Mouse (Mus musculus) lung, embryonic 14.5 days (tissue): Measurements from ENCODE around the gene AI854703. TPM values are rescaled to one million over a fixed set of nuclear protein-coding genes. Genes with fewer than 3 reads are reported as not detected.

Source experiments
- ATAC-seq: fragments of 200-750 bp; cut with Nextera tagmentation; 2 replicates; pipeline ENCODE4 v1.8.0; 2017; ENCODE audit warnings: mild to moderate bottlenecking, moderate TSS enrichment, moderate library complexity; ENCODE audit not compliant: insufficient read depth
- DNase-seq: peaks from one replicate; pipeline ENCODE4 v3.0.0-alpha.2; 2015
- H3K27ac ChIP-seq: fragments of 300-500 bp; sonication (generic); 2 replicates; pipeline ENCODE4 v1.5.1; 2014; ENCODE audit warnings: low read depth, mild to moderate bottlenecking, moderate library complexity
- H3K27me3 ChIP-seq: fragments of 300-500 bp; sonication (generic); 2 replicates; pipeline ENCODE4 v1.6.1; 2014; ENCODE audit warnings: low read length, control low read depth; ENCODE audit not compliant: insufficient read depth
- H3K36me3 ChIP-seq: fragments of 300-500 bp; sonication (generic); 2 replicates; pipeline ENCODE4 v1.6.1; 2014; ENCODE audit warnings: control low read depth; ENCODE audit not compliant: insufficient read depth
- H3K4me1 ChIP-seq: fragments of 300-500 bp; sonication (generic); 2 replicates; pipeline ENCODE4 v1.6.1; 2014; ENCODE audit warnings: antibody characterized with exemption, control low read depth; ENCODE audit not compliant: insufficient read depth
- H3K4me2 ChIP-seq: fragments of 300-500 bp; sonication (generic); 2 replicates; pipeline ENCODE4 v1.6.1; 2014; ENCODE audit warnings: mild to moderate bottlenecking
- H3K4me3 ChIP-seq: fragments of 300-500 bp; sonication (generic); 2 replicates; pipeline ENCODE4 v1.5.1; 2014; ENCODE audit warnings: low read depth, low read length
- H3K9ac ChIP-seq: fragments of 300-500 bp; sonication (generic); 2 replicates; pipeline ENCODE4 v1.6.1; 2014
- H3K9me3 ChIP-seq: fragments of 300-500 bp; sonication (generic); 2 replicates; pipeline ENCODE4 v1.6.1; 2016; ENCODE audit warnings: low read depth, low read length, control low read depth
- CTCF ChIP-seq: IDR thresholded peaks from 2 replicates; pipeline ENCODE4 v1.5.1; 2016; ENCODE audit warnings: antibody characterized with exemption, low read depth
- WGBS: fragments of 180-500 bp; shearing (Covaris S2); extraction: QIAGEN DNeasy Blood & Tissue Kit; methylation state at CpG from one replicate; pipeline ENCODE4 v1.1.7; 2014; 5-methylcytosine and 5-hydroxymethylcytosine counted together
- polyA plus RNA-seq: library from polyadenylated mRNA; unstranded; fragments of >200 nt; fragmentation: Nextera tagmentation; extraction: Ambion mirVana; gene quantifications from 2 replicates; pipeline ENCODE4 v1.2.1, GENCODE M21; 2014

The AI854703 gene
- polyA plus RNA-seq, 1 experiment from 2014 or later, result 0.34 TPM

- H3K4me1 ChIP-seq, result 0 out of 2 replicates have a peak, but pooled peaks cover 3% of the 10 kb centered on the region
- H3K36me3 ChIP-seq, result no peaks in the 10 kb centered on the region
- WGBS, result 5% methylated on average over 51 of the region's 54 CpGs
- peak overlapping the region; percentile 14; the same call in 1 of the 2 replicates for H3K9ac ChIP-seq
- peak overlapping the region; percentile 71 for H3K4me2 ChIP-seq
- H3K27ac ChIP-seq, result no peak overlapping the region
- no peak for TF ChIP-seq CTCF
- no peaks in the 10 kb centered on the region for H3K9me3 ChIP-seq
- H3K27me3 ChIP-seq, result peaks cover 37% of the 10 kb centered on the region
- peak overlapping the region; percentile 38 for H3K4me3 ChIP-seq
- 0 out of 2 replicates have a peak, but pooled peaks have one; percentile 37 for ATAC-seq
- peak; percentile 40 for DNase-seq
Observed at GRCm38 (mm10) chr6:48628808-48629660, 2.5 kb downstream of the AI854703 start.

GRCm38 (mm10) chr6:48629661-48630034 lies 3.1 kb downstream of the AI854703 start:
- no peak for TF ChIP-seq CTCF
- H3K4me3 ChIP-seq, result peak overlapping the region; percentile 38
- no peak overlapping the region for H3K27ac ChIP-seq
- no peaks in the 10 kb centered on the region for H3K36me3 ChIP-seq
- no peaks in the 10 kb centered on the region for H3K9me3 ChIP-seq
- DNase-seq, result no peak
- H3K4me2 ChIP-seq, result peak overlapping the region; percentile 71
- 0 out of 2 replicates have a peak, but pooled peaks cover 3% of the 10 kb centered on the region for H3K4me1 ChIP-seq
- H3K27me3 ChIP-seq, result peaks cover 37% of the 10 kb centered on the region
- 9% methylated on average over 13 of the region's 13 CpGs for WGBS
- peak overlapping the region; percentile 14; the same call in 1 of the 2 replicates for H3K9ac ChIP-seq
- no peak for ATAC-seq

GRCm38 (mm10) chr6:48630831-48631230 lies 4.3 kb downstream of the AI854703 start:
- H3K27me3 ChIP-seq, result peaks cover 37% of the 10 kb centered on the region
- no peak for DNase-seq
- no peaks in the 10 kb centered on the region for H3K36me3 ChIP-seq
- H3K9ac ChIP-seq, result no peak overlapping the region
- ATAC-seq, result no peak
- 0 out of 2 replicates have a peak, but pooled peaks cover 3% of the 10 kb centered on the region for H3K4me1 ChIP-seq
- no peak overlapping the region for H3K4me2 ChIP-seq
- TF ChIP-seq CTCF, result no peak
- H3K9me3 ChIP-seq, result no peaks in the 10 kb centered on the region
- 84% methylated on average over 8 of the region's 8 CpGs for WGBS
- H3K4me3 ChIP-seq, result no peak overlapping the region
- no peak overlapping the region for H3K27ac ChIP-seq

GRCm38 (mm10) chr6:48635105-48635504 lies 8.5 kb downstream of the AI854703 start:
- Histone ChIP-seq H3K27ac (no peak overlapping the region), H3K4me3 (no peak overlapping the region), H3K9me3 (no peaks in the 10 kb centered on the region), H3K4me2 (no peak overlapping the region), H3K27me3 (no peaks in the 10 kb centered on the region; the same call in 1 of the 2 replicates), H3K36me3 (no peaks in the 10 kb centered on the region), H3K4me1 (no peaks in the 10 kb centered on the region), H3K9ac (no peak overlapping the region)
- ATAC-seq (no peak), DNase-seq (no peak)
- no peak for TF ChIP-seq CTCF
- WGBS, result 71% methylated on average over 2 of the region's 2 CpGs

GRCm38 (mm10) chr6:48636515-48636914 lies 10.0 kb downstream of the AI854703 start:
- WGBS, result 59% methylated on average over 6 of the region's 6 CpGs
- no peaks in the 10 kb centered on the region for H3K36me3 ChIP-seq
- DNase-seq, result no peak
- no peak overlapping the region for H3K27ac ChIP-seq
- no peak overlapping the region for H3K4me3 ChIP-seq
- H3K9ac ChIP-seq, result no peak overlapping the region
- no peaks in the 10 kb centered on the region for H3K27me3 ChIP-seq
- no peak for ATAC-seq
- TF ChIP-seq CTCF, result no peak
- H3K4me1 ChIP-seq, result no peaks in the 10 kb centered on the region
- no peak overlapping the region for H3K4me2 ChIP-seq
- no peaks in the 10 kb centered on the region for H3K9me3 ChIP-seq

- ATAC-seq (no peak), DNase-seq (no peak)
- Histone ChIP-seq H3K27ac (no peak overlapping the region), H3K4me1 (no peaks in the 10 kb centered on the region), H3K4me2 (no peak overlapping the region), H3K27me3 (no peaks in the 10 kb centered on the region), H3K36me3 (no peaks in the 10 kb centered on the region), H3K4me3 (no peak overlapping the region), H3K9ac (no peak overlapping the region), H3K9me3 (no peaks in the 10 kb centered on the region)
- TF ChIP-seq CTCF, result no peak
- 58% methylated on average over 6 of the region's 6 CpGs for WGBS
Observed at GRCm38 (mm10) chr6:48637811-48638500, 11.4 kb downstream of the AI854703 start.

- no peaks in the 10 kb centered on the region for H3K9me3 ChIP-seq
- no peaks in the 10 kb centered on the region for H3K4me1 ChIP-seq
- DNase-seq (no peak), ATAC-seq (no peak)
- no peak for TF ChIP-seq CTCF
- WGBS, result 49% methylated on average over 2 of the region's 2 CpGs
- H3K9ac ChIP-seq, result no peak overlapping the region
- H3K27me3 ChIP-seq, result no peaks in the 10 kb centered on the region
- no peak overlapping the region for H3K4me2 ChIP-seq
- H3K36me3 ChIP-seq, result no peaks in the 10 kb centered on the region
- no peak overlapping the region for H3K27ac ChIP-seq
- H3K4me3 ChIP-seq, result no peak overlapping the region
Observed at GRCm38 (mm10) chr6:48638553-48638952, 12.0 kb downstream of the AI854703 start.
